Mouse (Mus musculus): Measurements from ENCODE around the gene Tubb2a. TPM values are rescaled to one million over a fixed set of nuclear protein-coding genes. Genes with fewer than 3 reads are reported as not detected.
A peak's percentile ranks its signal among the peaks of the same experiment; 100 is the strongest.

Tubb2a gene
- polyA plus RNA-seq, 1 experiment from 2014 or later, result 188 TPM

GRCm38 (mm10) chr13:34045511-34046249 is 32.1 kb downstream of the Tubb2a start:
- Histone ChIP-seq H3K4me3 (no peak overlapping the region), H3K27ac (no peak overlapping the region), H3K9me3 (no peaks in the 10 kb centered on the region), H3K4me1 (0 out of 2 replicates have a peak, but pooled peaks cover 2% of the 10 kb centered on the region), H3K27me3 (no peaks in the 10 kb centered on the region), H3K9ac (no peak overlapping the region), H3K36me3 (peaks cover 30% of the 10 kb centered on the region), H3K4me2 (no peak overlapping the region)
- no peak for ATAC-seq (ENCODE audit: insufficient number of reproducible peaks, low FRiP score, low TSS enrichment, low read depth)
- 64% methylated on average over 5 of the region's 5 CpGs for WGBS

GRCm38 (mm10) chr13:34043716-34044393 is 34.0 kb downstream of the Tubb2a start:
- no peak overlapping the region for H3K4me2 ChIP-seq
- no peak overlapping the region for H3K9ac ChIP-seq
- no peak for ATAC-seq (ENCODE audit: insufficient number of reproducible peaks, low FRiP score, low TSS enrichment, low read depth)
- peaks cover 17% of the 10 kb centered on the region; the same call in 1 of the 2 replicates for H3K36me3 ChIP-seq
- H3K4me1 ChIP-seq, result peaks cover 2% of the 10 kb centered on the region; the same call in 1 of the 2 replicates
- WGBS, result 73% methylated on average over 7 of the region's 7 CpGs
- no peak overlapping the region for H3K27ac ChIP-seq
- H3K9me3 ChIP-seq, result no peaks in the 10 kb centered on the region
- no peaks in the 10 kb centered on the region for H3K27me3 ChIP-seq
- no peak overlapping the region for H3K4me3 ChIP-seq

DNA sequence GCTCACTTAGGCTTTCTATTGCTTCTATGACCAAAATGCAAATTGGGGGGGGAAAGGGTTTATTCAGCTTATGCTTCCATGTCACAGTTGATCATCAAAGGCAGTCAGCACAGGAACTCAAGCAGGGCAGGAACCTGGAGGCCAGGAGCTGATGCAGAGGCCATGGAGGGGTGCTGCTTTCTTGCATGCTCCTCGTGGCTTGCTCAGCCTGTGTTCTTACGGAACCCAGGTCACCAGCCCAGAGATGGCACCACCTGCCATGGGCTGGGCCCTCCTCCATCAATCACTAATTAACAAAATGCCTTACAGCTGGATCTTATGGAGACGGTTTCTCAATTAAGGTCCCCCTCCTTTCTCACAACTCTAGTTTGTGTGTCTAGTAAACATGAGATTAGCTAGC is 37.7 kb downstream of the Tubb2a start:
- Histone ChIP-seq H3K9me3 (no peaks in the 10 kb centered on the region), H3K4me3 (no peak overlapping the region), H3K27ac (no peak overlapping the region), H3K9ac (no peak overlapping the region), H3K27me3 (no peaks in the 10 kb centered on the region), H3K4me1 (peaks cover 10% of the 10 kb centered on the region), H3K36me3 (no peaks in the 10 kb centered on the region), H3K4me2 (no peak overlapping the region)
- WGBS, result 91% methylated on average over 3 of the region's 3 CpGs
- no peak for ATAC-seq (ENCODE audit: insufficient number of reproducible peaks, low FRiP score, low TSS enrichment, low read depth)

DNA sequence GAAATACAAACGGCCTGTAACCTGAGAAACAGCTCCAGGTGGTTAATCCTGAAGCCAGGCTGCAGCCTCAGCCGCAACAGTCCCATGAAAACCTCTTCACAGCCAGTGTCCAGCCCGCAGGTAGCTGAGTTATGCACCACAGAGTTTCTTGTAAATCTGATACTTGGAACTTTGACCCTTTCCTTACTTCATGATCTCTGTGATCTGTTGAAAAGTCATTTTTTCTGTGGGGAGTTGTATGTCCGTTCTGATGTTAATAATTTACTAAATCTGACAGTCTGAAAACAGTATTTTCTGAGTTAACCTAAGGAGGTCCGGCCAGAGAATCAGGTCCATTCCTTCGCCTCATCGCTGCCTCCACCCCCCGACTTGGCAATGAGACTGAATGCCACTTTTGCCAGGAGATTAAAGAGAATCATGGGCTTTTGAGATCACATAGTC is 38.9 kb downstream of the Tubb2a start:
- Histone ChIP-seq H3K27me3 (no peaks in the 10 kb centered on the region), H3K4me3 (peak overlapping the region; percentile 82; the same call in 1 of the 2 replicates), H3K4me2 (peak overlapping the region; percentile 59), H3K9me3 (no peaks in the 10 kb centered on the region), H3K4me1 (peaks cover 10% of the 10 kb centered on the region), H3K9ac (no peak overlapping the region), H3K36me3 (peaks cover 7% of the 10 kb centered on the region; the same call in 1 of the 2 replicates), H3K27ac (no peak overlapping the region)
- WGBS, result 40% methylated on average over 8 of the region's 8 CpGs
- no peak for ATAC-seq (ENCODE audit: insufficient number of reproducible peaks, low FRiP score, low TSS enrichment, low read depth)

- Histone ChIP-seq H3K9ac (peak overlapping the region; percentile 84), H3K9me3 (no peaks in the 10 kb centered on the region), H3K27ac (peak overlapping the region; percentile 87), H3K4me2 (peak overlapping the region; percentile 59), H3K4me1 (peaks cover 10% of the 10 kb centered on the region), H3K4me3 (peak overlapping the region; percentile 82), H3K27me3 (no peaks in the 10 kb centered on the region), H3K36me3 (peaks cover 15% of the 10 kb centered on the region; the same call in 1 of the 2 replicates)
- no peak for ATAC-seq (ENCODE audit: insufficient number of reproducible peaks, low FRiP score, low TSS enrichment, low read depth)
- WGBS, result 38% methylated on average over 5 of the region's 5 CpGs
Observed at GRCm38 (mm10) chr13:34038056-34038432, 39.8 kb downstream of the Tubb2a start.

DNA sequence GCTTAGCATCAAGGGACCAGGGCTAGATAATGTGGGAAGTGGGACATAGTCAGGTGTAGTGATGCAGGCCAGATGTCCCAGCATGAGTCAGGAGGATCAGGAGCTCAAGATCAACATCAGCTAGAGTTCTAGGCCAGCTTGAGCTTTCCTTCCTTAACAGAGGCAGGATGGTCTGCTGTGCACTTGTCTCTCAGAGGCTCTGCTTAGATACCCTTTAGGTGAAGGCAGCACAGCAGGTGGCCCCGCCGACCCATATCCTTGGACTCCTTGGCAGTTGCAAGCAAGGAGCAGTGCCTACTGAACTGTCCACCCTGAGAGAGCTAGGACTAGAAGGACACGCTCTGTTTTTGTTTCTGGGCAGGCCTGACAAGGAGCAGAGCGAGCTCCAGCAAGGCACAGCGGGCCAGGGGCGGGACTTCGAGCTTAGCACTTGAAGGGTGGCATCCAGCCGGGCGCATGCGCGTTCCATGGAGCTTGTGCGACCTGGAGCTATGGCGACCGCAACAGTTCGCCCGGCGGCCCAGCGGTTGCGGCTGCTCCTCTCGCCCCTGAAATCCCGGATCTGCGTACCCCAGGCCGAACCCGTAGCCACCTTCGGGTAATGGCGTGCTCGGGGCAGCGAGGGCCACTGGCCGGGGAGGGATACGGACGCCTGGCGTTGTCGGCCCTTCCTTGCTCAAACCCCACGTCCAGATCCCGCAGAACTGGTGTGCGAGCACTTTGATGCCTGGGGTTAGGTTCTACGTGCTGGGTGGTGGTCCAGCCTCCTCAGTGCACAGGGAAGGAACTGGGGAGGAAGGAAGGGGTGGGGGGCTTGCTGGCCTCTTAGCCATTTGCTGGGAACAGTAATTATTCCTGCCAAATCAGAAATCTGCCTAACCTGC is 40.4 kb downstream of the Tubb2a start, which contains the start of gene Bphl:
Bphl (plus strand) TSS at position 426 of the 884 bp plus-strand sequence.
- under 1% methylated on average over 37 of the region's 37 CpGs for WGBS
- peaks cover 10% of the 10 kb centered on the region for H3K4me1 ChIP-seq
- peak within 1 kb of the TSS; percentile 82 for H3K4me3 ChIP-seq
- no peaks in the 10 kb centered on the region for H3K27me3 ChIP-seq
- no peaks in the 10 kb centered on the region for H3K9me3 ChIP-seq
- peak within 1 kb of the TSS; percentile 59 for H3K4me2 ChIP-seq
- peak; percentile 86 for ATAC-seq (ENCODE audit: insufficient number of reproducible peaks, low FRiP score, low TSS enrichment, low read depth)
- H3K36me3 ChIP-seq, result peaks cover 21% of the 10 kb centered on the region
- H3K27ac ChIP-seq, result peak within 1 kb of the TSS; percentile 87
- H3K9ac ChIP-seq, result peak within 1 kb of the TSS; percentile 84

DNA sequence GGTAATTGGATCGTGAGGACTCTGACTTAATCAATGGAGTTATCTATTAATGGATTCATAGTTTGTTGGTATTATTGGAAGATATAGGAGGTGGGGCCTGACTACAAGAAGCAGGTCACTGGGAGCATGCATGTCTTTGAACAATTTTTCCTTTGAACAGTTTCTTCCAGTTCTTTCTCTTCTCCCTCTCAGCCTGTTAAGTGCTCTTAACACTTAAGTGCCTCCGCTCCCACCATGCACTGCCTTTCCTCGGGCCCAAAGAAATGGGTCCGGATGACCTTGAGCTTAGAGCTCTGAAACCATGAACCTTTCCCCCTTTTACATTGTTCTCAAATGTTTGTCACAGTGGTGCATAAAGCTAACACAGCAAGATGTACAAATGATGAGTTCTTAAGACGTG is 41.1 kb downstream of the Tubb2a start:
- Histone ChIP-seq H3K9me3 (no peaks in the 10 kb centered on the region), H3K4me3 (no peak overlapping the region), H3K9ac (no peak overlapping the region), H3K4me2 (no peak overlapping the region), H3K27me3 (no peaks in the 10 kb centered on the region), H3K4me1 (peaks cover 10% of the 10 kb centered on the region), H3K27ac (no peak overlapping the region), H3K36me3 (peaks cover 27% of the 10 kb centered on the region)
- 84% methylated on average over 5 of the region's 5 CpGs for WGBS
- ATAC-seq (ENCODE audit: insufficient number of reproducible peaks, low FRiP score, low TSS enrichment, low read depth), result no peak

DNA sequence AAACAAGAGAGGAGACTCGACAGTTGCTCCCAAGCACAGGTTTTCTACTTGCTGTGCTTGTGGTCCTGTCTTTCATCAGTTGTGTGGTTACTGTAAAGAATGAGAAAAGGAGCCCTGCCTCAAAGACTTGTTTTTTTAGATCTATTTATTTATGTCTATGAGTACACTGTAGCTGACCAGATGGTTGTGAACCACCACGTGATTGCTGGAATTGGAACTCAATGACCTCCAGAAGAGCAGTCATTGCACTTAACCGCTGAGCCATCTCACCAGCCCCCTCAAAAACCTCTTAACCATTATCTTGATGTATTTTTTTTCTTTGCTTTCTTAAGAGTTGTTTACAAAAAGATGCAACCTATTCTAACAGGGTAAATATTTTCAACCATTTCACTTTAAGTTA is 42.4 kb downstream of the Tubb2a start:
- H3K36me3 ChIP-seq, result peaks cover 36% of the 10 kb centered on the region
- H3K9ac ChIP-seq, result no peak overlapping the region
- peaks cover 10% of the 10 kb centered on the region for H3K4me1 ChIP-seq
- 84% methylated on average over 3 of the region's 3 CpGs for WGBS
- no peaks in the 10 kb centered on the region for H3K9me3 ChIP-seq
- H3K4me3 ChIP-seq, result no peak overlapping the region
- no peaks in the 10 kb centered on the region for H3K27me3 ChIP-seq
- no peak overlapping the region for H3K27ac ChIP-seq
- H3K4me2 ChIP-seq, result no peak overlapping the region
- ATAC-seq (ENCODE audit: insufficient number of reproducible peaks, low FRiP score, low TSS enrichment, low read depth), result no peak

DNA sequence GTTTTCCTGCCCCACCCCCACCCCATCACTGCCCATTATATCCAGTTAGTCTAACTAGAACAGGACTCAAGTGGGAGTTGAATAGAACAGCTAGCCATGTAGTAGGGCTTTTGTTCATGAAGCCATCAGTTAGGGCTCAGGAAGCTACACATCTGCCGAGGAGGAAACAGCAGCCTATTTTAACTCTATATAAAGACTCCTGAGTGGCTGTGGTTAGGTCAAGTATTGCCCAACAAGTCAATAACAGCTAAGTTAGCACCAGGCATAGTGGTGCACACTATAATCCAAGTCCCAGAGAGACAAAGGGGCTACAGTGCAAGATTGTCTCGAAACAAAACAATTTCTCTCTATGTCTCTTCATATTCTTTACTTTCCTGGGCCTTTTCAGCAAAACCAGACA is 45.8 kb downstream of the Tubb2a start:
- Histone ChIP-seq H3K4me1 (peaks cover under 1% of the 10 kb centered on the region; the same call in 1 of the 2 replicates), H3K27me3 (no peaks in the 10 kb centered on the region), H3K4me3 (no peak overlapping the region), H3K36me3 (peaks cover 61% of the 10 kb centered on the region), H3K9me3 (no peaks in the 10 kb centered on the region), H3K27ac (no peak overlapping the region), H3K9ac (no peak overlapping the region), H3K4me2 (no peak overlapping the region)
- ATAC-seq (ENCODE audit: insufficient number of reproducible peaks, low FRiP score, low TSS enrichment, low read depth), result no peak
- WGBS, result 86% methylated on average over 2 of the region's 2 CpGs

Measured in limb, embryonic 15.5 days (tissue).